Mouse (Mus musculus) ES-E14 (cell line): Measurements from ENCODE around the gene Zfp787. TPM values are rescaled to one million over a fixed set of nuclear protein-coding genes. Genes with fewer than 3 reads are reported as not detected.
A peak's percentile ranks its signal among the peaks of the same experiment; 100 is the strongest.
"Not testable (repeated sequence)": the region's sequence is repeated elsewhere in the genome, so short reads cannot be mapped to it uniquely, and the experiment has no call there.

Experiments
- DNase-seq: peaks from one replicate; pipeline ENCODE4 v3.0.0-alpha.2; 2013; ENCODE audit warnings: low read depth, low spot score
- H3K27ac ChIP-seq: 2 replicates; pipeline ENCODE4 v1.5.1; 2012; ENCODE audit warnings: low read depth, mild to moderate bottlenecking, low read length, moderate library complexity, mixed read lengths; ENCODE audit not compliant: poor library complexity, insufficient read depth, severe bottlenecking
- H3K36me3 ChIP-seq: 2 replicates; pipeline ENCODE4 v1.6.1; 2012; ENCODE audit warnings: mild to moderate bottlenecking, low read length, moderate library complexity, mixed read lengths; ENCODE audit not compliant: control insufficient read depth, poor library complexity, insufficient read depth, severe bottlenecking
- H3K4me1 ChIP-seq, 2 experiments: fragments of 150-350 bp in 1 of 2; sonication (generic) in 1 of 2; 2 replicates each; pipeline ENCODE4 v1.6.1; 2012; ENCODE audit warnings: low read length in 2 of 2, mild to moderate bottlenecking in 1 of 2, mixed read lengths in 1 of 2; ENCODE audit not compliant: control insufficient read depth in 2 of 2, insufficient read depth in 2 of 2, poor library complexity in 1 of 2
- H3K4me3 ChIP-seq, 2 experiments: fragments of 150-350 bp in 1 of 2; sonication (generic) in 1 of 2; 2 replicates each; pipeline ENCODE4 v1.5.1; 2012; ENCODE audit warnings: low read length in 2 of 2, low read depth in 1 of 2, mild to moderate bottlenecking in 1 of 2, mixed read lengths in 1 of 2; ENCODE audit not compliant: insufficient read depth in 1 of 2, poor library complexity in 1 of 2, severe bottlenecking in 1 of 2
- H3K9ac ChIP-seq: 2 replicates; pipeline ENCODE4 v1.6.1; 2012; ENCODE audit warnings: low read depth, mild to moderate bottlenecking, low read length, mixed read lengths; ENCODE audit not compliant: poor library complexity, insufficient read depth, severe bottlenecking
- H3K9me3 ChIP-seq: fragments of 150-350 bp; sonication (generic); 2 replicates; pipeline ENCODE4 v1.6.1; 2012; ENCODE audit warnings: low read depth, mild to moderate bottlenecking, low read length; ENCODE audit not compliant: control insufficient read depth, insufficient read depth
- CHD2 ChIP-seq: IDR thresholded peaks from 2 replicates; pipeline ENCODE4 v1.6.1; 2014; ENCODE audit warnings: mild to moderate bottlenecking, low read depth, low read length, inconsistent platforms
- HCFC1 ChIP-seq: IDR thresholded peaks from 2 replicates; pipeline ENCODE4 v1.6.1; 2012; ENCODE audit warnings: low read length, inconsistent platforms, borderline replicate concordance; ENCODE audit not compliant: insufficient read depth
- MAFK ChIP-seq: IDR thresholded peaks from 2 replicates; pipeline ENCODE4 v1.6.1; 2014; ENCODE audit warnings: mild to moderate bottlenecking, low read depth, low read length, inconsistent platforms; ENCODE audit not compliant: insufficient read depth
- ZC3H11A ChIP-seq: IDR thresholded peaks from 2 replicates; pipeline ENCODE4 v1.6.1; 2012; ENCODE audit warnings: low read depth, mild to moderate bottlenecking, inconsistent platforms, low read length, borderline replicate concordance
- ZNF384 ChIP-seq: IDR thresholded peaks from 2 replicates; pipeline ENCODE4 v1.6.1; 2012; ENCODE audit warnings: low read depth, low read length, inconsistent platforms
- in situ Hi-C, 2 experiments: fragments of 600-800 bp; cut with MboI; formaldehyde crosslinking; loops; one replicate each; pipeline ENCODE4 v1.15.1; 2025; ENCODE audit warnings: low sequenced_read_pairs in 2 of 2, inconsistent platforms in 1 of 2; ENCODE audit not compliant: unreplicated experiment in 2 of 2
- total RNA-seq: library from RNA; depleted of rRNA; stranded (reverse); fragments of 300-350 nt; gene quantifications from 2 replicates; pipeline ENCODE4 v1.2.3, GENCODE M21; 2012

The Zfp787 gene
- total RNA-seq, 1 experiment, result 20.9 TPM

DNA sequence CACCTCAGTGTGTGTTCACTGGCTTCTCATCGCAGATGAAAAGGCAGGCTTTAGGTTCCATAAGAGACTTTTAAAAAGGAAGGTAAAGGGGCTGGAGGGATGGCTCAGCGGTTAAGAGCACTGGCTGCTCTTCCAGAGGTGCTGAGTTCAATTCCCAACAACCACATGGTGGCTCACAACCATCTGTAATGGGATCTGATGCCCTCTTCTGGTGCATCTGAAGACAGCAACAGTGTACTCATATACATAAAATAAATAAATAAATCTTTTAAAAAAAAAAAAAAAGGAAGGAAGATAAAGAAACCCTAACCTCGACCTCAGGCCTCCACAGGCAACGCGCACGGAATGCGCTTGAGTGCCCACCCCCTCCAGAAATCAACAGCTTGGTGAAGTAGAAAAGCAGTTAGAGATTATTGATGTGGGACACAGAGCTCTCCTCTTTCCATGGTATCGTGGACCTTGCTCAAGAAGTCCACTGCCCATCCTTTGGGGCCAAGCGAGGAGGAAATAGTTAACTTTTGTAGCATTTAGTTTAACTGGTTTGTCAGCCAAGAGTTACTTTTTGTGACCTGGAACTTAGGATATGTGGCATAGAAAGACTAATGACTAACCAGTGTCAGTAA, 18.7 kb upstream of the Zfp787 start:
- H3K4me3 ChIP-seq, result peak overlapping the region in 1 of 2 experiments; percentile 94; a peak in 1 of 4 replicates
- H3K4me1 ChIP-seq, H3K9me3 ChIP-seq, DNase-seq, H3K27ac ChIP-seq, in situ Hi-C loops: not testable (repeated sequence)
- peaks cover 20% of the 10 kb centered on the region for H3K36me3 ChIP-seq
- TF ChIP-seq ZNF384, result peak; percentile 46; the same call in 1 of the 2 replicates
- peak overlapping the region; percentile 10; the same call in 1 of the 2 replicates for H3K9ac ChIP-seq

DNA sequence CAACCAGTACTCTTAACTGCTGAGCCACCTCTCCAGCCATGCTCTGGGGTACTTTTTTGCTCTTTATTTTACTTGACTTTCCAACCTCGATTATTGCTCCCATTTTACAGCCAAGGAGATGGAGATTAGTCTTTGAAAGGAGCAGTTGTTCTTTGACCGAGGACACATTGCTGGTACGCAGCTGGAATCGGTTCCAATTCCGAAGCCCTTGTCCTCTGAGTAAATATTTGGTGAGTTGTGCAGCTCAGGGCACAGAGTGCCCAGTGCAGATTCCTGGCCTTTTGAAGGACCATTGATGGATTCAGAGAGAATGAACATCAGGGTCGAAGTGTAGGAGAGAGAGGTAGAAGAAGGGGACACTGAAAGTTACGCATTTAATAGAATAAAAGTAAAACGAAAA, 18.1 kb upstream of the Zfp787 start:
- H3K9me3 ChIP-seq, result no peaks in the 10 kb centered on the region
- H3K4me1 ChIP-seq, result peaks cover 0 to 4% of the 10 kb centered on the region in 2 experiments; a peak in 2 of 4 replicates
- H3K36me3 ChIP-seq, result peaks cover 19% of the 10 kb centered on the region
- in situ Hi-C loops, result no loop called here
- no peak for DNase-seq
- TF ChIP-seq ZC3H11A (no peak), MAFK (no peak), ZNF384 (no peak), CHD2 (no peak)
- H3K27ac ChIP-seq, result no peak overlapping the region
- peak overlapping the region; percentile 10; the same call in 1 of the 2 replicates for H3K9ac ChIP-seq
- peak overlapping the region; percentile 82 to 94; a peak in 1 of 4 replicates for H3K4me3 ChIP-seq

DNA sequence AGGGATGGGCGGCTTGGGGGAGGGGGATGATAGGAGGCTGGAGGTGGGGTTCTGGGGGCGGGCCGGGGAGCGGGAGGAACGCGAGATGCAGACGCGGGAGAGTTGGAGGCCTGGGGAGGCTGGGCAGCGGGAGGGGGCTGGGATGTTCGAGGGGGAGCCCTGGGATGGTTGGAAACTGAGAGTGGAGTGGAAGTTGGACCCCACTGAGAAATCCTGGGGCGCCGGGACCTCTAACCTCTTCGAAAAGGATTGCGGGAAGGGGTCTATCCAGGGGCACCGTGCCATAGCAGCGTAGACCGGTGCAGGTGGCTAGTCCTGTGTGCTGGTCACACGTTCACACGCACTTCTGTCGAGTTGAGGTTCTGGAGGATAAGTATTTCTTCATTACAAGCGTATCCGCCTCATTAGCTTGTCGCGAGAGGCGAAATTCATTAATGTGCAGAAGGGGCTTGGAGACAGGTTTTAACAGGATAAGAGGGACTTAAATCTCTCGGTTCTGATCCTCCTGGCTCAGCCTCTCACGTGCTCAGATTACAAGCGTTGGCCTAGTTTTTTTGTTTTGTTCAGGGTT, 17.0 kb upstream of the Zfp787 start:
- peak overlapping the region; percentile 82 to 94 for H3K4me3 ChIP-seq
- peak overlapping the region; percentile 93 for H3K9ac ChIP-seq
- H3K4me1 ChIP-seq, result peaks cover 0 to 4% of the 10 kb centered on the region in 2 experiments; a peak in 2 of 4 replicates
- peaks cover 11% of the 10 kb centered on the region for H3K36me3 ChIP-seq
- TF ChIP-seq CHD2, result peak; percentile 81
- TF ChIP-seq ZC3H11A, result no peak
- peak; percentile 43 for DNase-seq
- in situ Hi-C loops, result no loop called here
- peak overlapping the region; percentile 92 for H3K27ac ChIP-seq
- H3K9me3 ChIP-seq, result no peaks in the 10 kb centered on the region

DNA sequence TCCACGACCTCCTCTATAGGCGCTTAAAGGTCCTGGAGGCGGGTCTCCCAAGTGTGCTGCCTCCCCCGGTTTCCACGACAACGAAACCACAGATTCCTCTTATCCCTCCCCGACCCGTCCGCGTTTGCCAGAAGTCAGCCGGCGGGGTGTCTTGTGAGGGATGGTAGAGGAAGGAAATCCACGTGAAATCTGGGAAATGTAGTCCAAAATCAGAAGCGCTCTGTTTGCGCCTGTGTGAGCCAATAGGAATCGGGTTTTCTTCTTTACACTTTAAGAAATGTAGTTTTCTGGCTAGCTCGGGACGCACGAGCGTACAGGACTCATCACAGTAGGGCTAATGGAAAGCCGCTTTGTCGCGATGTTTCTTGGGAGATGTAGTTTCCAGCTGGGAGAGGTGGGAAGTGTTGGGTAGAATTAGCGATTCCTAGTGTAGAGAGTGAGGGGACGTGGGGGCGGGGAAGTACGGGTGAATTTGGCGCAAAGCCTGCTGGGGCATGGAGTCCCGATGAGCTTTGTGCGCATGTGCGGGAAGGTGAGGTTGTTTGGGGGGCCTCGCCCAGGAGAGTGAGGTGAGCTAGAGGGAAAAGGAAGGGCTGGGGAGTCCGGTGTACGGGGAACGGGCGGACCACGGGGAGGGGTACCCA, 16.3 kb upstream of the Zfp787 start, which contains the start of gene Zfp444:
Zfp444 (plus strand) TSS at position 221 of the 644 bp plus-strand sequence.
- Histone ChIP-seq H3K36me3 (peaks cover 10% of the 10 kb centered on the region), H3K27ac (peak within 1 kb of the TSS; percentile 92), H3K4me1 (peaks cover 0 to 4% of the 10 kb centered on the region in 2 experiments; a peak in 2 of 4 replicates), H3K4me3 (peak within 1 kb of the TSS; percentile 82 to 94), H3K9ac (peak within 1 kb of the TSS; percentile 93), H3K9me3 (no peaks in the 10 kb centered on the region)
- DNase-seq, result peak; percentile 99
- in situ Hi-C loops, result no loop called here
- TF ChIP-seq ZC3H11A (no peak), CHD2 (peak; percentile 74; the same call in 1 of the 2 replicates), MAFK (no peak), ZNF384 (no peak), HCFC1 (peak; percentile 92)
